9 mouse cellular contexts compared by ENCODE assay signal in genomic region chr3:145612662-145613061, GRCm38 (mm10). TPM values are rescaled to one million over a fixed set of nuclear protein-coding genes. Genes with fewer than 3 reads are reported as not detected.
DNase-seq lines count a peak whose midpoint lies in the region; ATAC-seq and TF ChIP-seq lines count a peak whose summit lies in the region.
"Had no signal": no experiment of that assay in that cellular context is flagged by ENCODE, and none has a peak within 500 bp of the region (broad histone marks: within the 10 kb centered on the region; RNA-seq: fewer than 3 reads in every experiment).

No protein-coding gene starts in this region.

- no peak overlapping the region for H3K27ac ChIP-seq in limb, embryonic 14.5 days (replicated peaks; ENCODE audit: low read depth, low read length)
- no peak overlapping the region for H3K27ac ChIP-seq in limb, embryonic 10.5 days
- no peak overlapping the region for H3K27ac ChIP-seq in ES-E14 (ENCODE audit: insufficient read depth, low read depth, low read length, poor library complexity, severe bottlenecking)
- H3K27ac ChIP-seq: embryonic facial prominence, embryonic 15.5 days had no signal

- H3K27me3 ChIP-seq in limb, embryonic 14.5 days (ENCODE audit: control insufficient read depth, insufficient read depth, low read length) = no peaks in the 10 kb centered on the region
- H3K27me3 ChIP-seq in limb, embryonic 10.5 days (ENCODE audit: low read depth, poor library complexity, severe bottlenecking) = no peaks in the 10 kb centered on the region
- H3K27me3 ChIP-seq: embryonic facial prominence, embryonic 15.5 days had no signal

- peak; percentile 64 for DNase-seq in limb, embryonic 14.5 days (ENCODE audit: low spot score)
- no peak for DNase-seq in limb, embryonic 10.5 days (ENCODE audit: low spot score)
- peak; percentile 41 for DNase-seq in ES-E14 (ENCODE audit: low read depth, low spot score)
- peak; percentile 23 for DNase-seq in c-Kit-positive CD71-negative TER-119-negative erythroid progenitor cells, embryonic 14.5 days (ENCODE audit: low read depth)
- no peak for DNase-seq in left cerebral cortex, adult 11 months (ENCODE audit: low spot score)
- DNase-seq in cerebellum, adult 11-12 months = no peak
- no peak for DNase-seq in adrenal gland, postnatal 10 days

- H3K9ac ChIP-seq in limb, embryonic 14.5 days (ENCODE audit: low read depth, low read length, severe bottlenecking) = no peak overlapping the region
- no peak overlapping the region for H3K9ac ChIP-seq in ES-E14 (ENCODE audit: insufficient read depth, low read depth, low read length, poor library complexity, severe bottlenecking)
- H3K9ac ChIP-seq: embryonic facial prominence, embryonic 15.5 days had no signal

- no peak overlapping the region for H3K4me2 ChIP-seq in limb, embryonic 14.5 days (replicated peaks; ENCODE audit: low read depth, low read length, severe bottlenecking)
- H3K4me2 ChIP-seq: embryonic facial prominence, embryonic 15.5 days had no signal

- H3K36me3 ChIP-seq in limb, embryonic 14.5 days (ENCODE audit: control insufficient read depth, insufficient read depth, low read length) = no peaks in the 10 kb centered on the region
- H3K36me3 ChIP-seq in limb, embryonic 10.5 days = peaks cover 8% of the 10 kb centered on the region
- 0 out of 2 replicates have a peak, but pooled peaks cover 2% of the 10 kb centered on the region for H3K36me3 ChIP-seq in ES-E14 (ENCODE audit: control insufficient read depth, insufficient read depth, low read length, poor library complexity, severe bottlenecking)
- H3K36me3 ChIP-seq: embryonic facial prominence, embryonic 15.5 days had no signal

- H3K9me3 ChIP-seq in limb, embryonic 14.5 days (ENCODE audit: control insufficient read depth, low read length) = no peaks in the 10 kb centered on the region
- H3K9me3 ChIP-seq in limb, embryonic 10.5 days (replicated peaks) = no peaks in the 10 kb centered on the region
- H3K9me3 ChIP-seq in ES-E14 (ENCODE audit: control insufficient read depth, insufficient read depth, low read depth, low read length) = no peaks in the 10 kb centered on the region
- H3K9me3 ChIP-seq: embryonic facial prominence, embryonic 15.5 days had no signal

- no peak overlapping the region for H3K4me3 ChIP-seq in limb, embryonic 14.5 days (replicated peaks; ENCODE audit: low read length)
- H3K4me3 ChIP-seq in limb, embryonic 10.5 days = no peak overlapping the region
- H3K4me3 ChIP-seq in ES-E14 (ENCODE audit: insufficient read depth in 1 of 2, low read depth in 1 of 2, low read length in 2 of 2, poor library complexity in 1 of 2, severe bottlenecking in 1 of 2) = no peak overlapping the region
- H3K4me3 ChIP-seq: embryonic facial prominence, embryonic 15.5 days had no signal

- WGBS in limb, embryonic 14.5 days = 27% methylated on average over 4 of the region's 4 CpGs
- WGBS in limb, embryonic 10.5 days = 36% methylated on average over 4 of the region's 4 CpGs

- peaks cover 23% of the 10 kb centered on the region for H3K4me1 ChIP-seq in limb, embryonic 14.5 days (ENCODE audit: control insufficient read depth, insufficient read depth, low read length)
- H3K4me1 ChIP-seq in limb, embryonic 10.5 days = peaks cover 28% of the 10 kb centered on the region
- peaks cover 0 to 4% of the 10 kb centered on the region in 2 experiments; a peak in 2 of 4 replicates for H3K4me1 ChIP-seq in ES-E14 (ENCODE audit: control insufficient read depth in 2 of 2, insufficient read depth in 2 of 2, low read length in 2 of 2, poor library complexity in 1 of 2)

- no peak for ATAC-seq in limb, embryonic 14.5 days (ENCODE audit: low FRiP score, low read depth)
- ATAC-seq in megakaryocyte-erythroid progenitor cell, adult 5-6 weeks (replicated peaks; ENCODE audit: low FRiP score, low TSS enrichment, poor library complexity, severe bottlenecking) = peak; percentile 91

- in situ Hi-C loops in ES-E14 (cut with MboI; ENCODE audit: low sequenced_read_pairs in 2 of 2, unreplicated experiment in 2 of 2) = loop anchor here (10.0 to 25.0 kb wide), 2 partner anchors 292 to 300 kb away; partner anchors contain the start of gene Bcl10 (in 1 of the 2)

- no peak for TF ChIP-seq POLR2A in limb, embryonic 14.5 days (IDR thresholded peaks at IDR 0.05; ENCODE audit: borderline replicate concordance, extremely low read depth, insufficient read depth, insufficient read length)

TF ChIP-seq in ES-E14, 5 proteins besides CTCF, POLR2A, EP300 and RAD21:
- TF ChIP-seq ZNF384 (IDR thresholded peaks at IDR 0.05; ENCODE audit: low read depth, low read length) = no peak
- TF ChIP-seq MAFK (IDR thresholded peaks at IDR 0.05; ENCODE audit: insufficient read depth, low read depth, low read length) = no peak
- no peak for TF ChIP-seq CHD2 (IDR thresholded peaks at IDR 0.05; ENCODE audit: low read depth, low read length)
- no peak for TF ChIP-seq ZC3H11A (IDR thresholded peaks at IDR 0.05; ENCODE audit: borderline replicate concordance, low read depth, low read length)
- TF ChIP-seq HCFC1 (IDR thresholded peaks at IDR 0.05; ENCODE audit: borderline replicate concordance, insufficient read depth, low read length) = no peak
TF ChIP-seq in ES-E14: peak in this region for 0.

RNA-seq across cellular contexts. Expression of gene Znhit6, which starts 36.7 kb away (rescaled TPM):
- polyA plus RNA-seq in limb, embryonic 14.5 days (2012; rRNA removed) = 14.4 and 24.4 TPM in 2 replicates
- 34.5 and 35.5 TPM in 2 replicates for polyA plus RNA-seq in limb, embryonic 14.5 days (2014; fragmentation: Nextera tagmentation; extraction: Ambion mirVana)
- 43.9 and 44.0 TPM in 2 replicates for polyA plus RNA-seq in limb, embryonic 10.5 days (2016; fragmentation: Nextera tagmentation; extraction: Ambion mirVana)
- 30.1 and 56.8 TPM in 2 replicates for total RNA-seq in ES-E14 (2012; rRNA removed)
- total RNA-seq in megakaryocyte-erythroid progenitor cell, adult 5-6 weeks (2014; fragmentation: Nextera tagmentation) = 33.5 and 44.3 TPM in 2 replicates
- total RNA-seq in megakaryocyte-erythroid progenitor cell, adult 5-6 weeks (2017) = 38.1 and 49.5 TPM in 2 replicates
- 10 to 100 TPM; 14.1 to 18.8 TPM for total RNA-seq in adrenal gland, postnatal 10 days (2021)

RNA-seq across cellular contexts. Expression of gene Ccn1, which starts 37.1 kb away (rescaled TPM):
- 105 and 119 TPM in 2 replicates for polyA plus RNA-seq in limb, embryonic 14.5 days (2012; rRNA removed)
- 53.5 and 59.8 TPM in 2 replicates for polyA plus RNA-seq in limb, embryonic 14.5 days (2014; fragmentation: Nextera tagmentation; extraction: Ambion mirVana)
- 27.0 and 33.3 TPM in 2 replicates for polyA plus RNA-seq in limb, embryonic 10.5 days (2016; fragmentation: Nextera tagmentation; extraction: Ambion mirVana)
- total RNA-seq in ES-E14 (2012; rRNA removed) = 117 and 191 TPM in 2 replicates
- not detected in 2 replicates for total RNA-seq in megakaryocyte-erythroid progenitor cell, adult 5-6 weeks (2014; fragmentation: Nextera tagmentation)
- total RNA-seq in megakaryocyte-erythroid progenitor cell, adult 5-6 weeks (2017) = 1.9 TPM in 1 of 2 replicates, not detected in the other
- total RNA-seq in adrenal gland, postnatal 10 days (2021) = 10 to 100 TPM; 18.6 to 47.5 TPM

Comparison
In these comparisons a context has a peak if more than half of its experiments do, and no peak if none do; other contexts are left out.
1. DNase-seq: peak in limb, embryonic 14.5 days (single experiment), ES-E14 (single experiment) and c-Kit-positive CD71-negative TER-119-negative erythroid progenitor cells, embryonic 14.5 days (single experiment); none in limb, embryonic 10.5 days (single experiment), left cerebral cortex, adult 11 months (single experiment), cerebellum, adult 11-12 months (single experiment) and adrenal gland, postnatal 10 days (single experiment).
2. RNA of gene Ccn1, which starts 37.1 kb away (total RNA-seq): 117 to 191 TPM in ES-E14 and 18.6 to 47.5 TPM in adrenal gland, postnatal 10 days; 1.9 TPM in megakaryocyte-erythroid progenitor cell, adult 5-6 weeks; every median in the first group is over 4 times any median in the second.